Mouse (Mus musculus) CH12.LX (cell line): ENCODE results near the gene Bhlhe40. TPM values are rescaled to one million over a fixed set of nuclear protein-coding genes. Genes with fewer than 3 reads are reported as not detected.

Experiments
- DNase-seq: peaks from one replicate; pipeline ENCODE4 v3.0.0-alpha.2; 2013; ENCODE audit errors: extremely low read depth
- H3K27ac ChIP-seq: 2 replicates; pipeline ENCODE4 v1.5.1; 2012; ENCODE audit warnings: low read depth, mild to moderate bottlenecking, control low read depth, moderate library complexity; ENCODE audit not compliant: insufficient read depth
- H3K27me3 ChIP-seq: replicated peaks from 2 replicates; pipeline ENCODE3; 2012; ENCODE audit warnings: inconsistent platforms
- H3K36me3 ChIP-seq, 2 experiments: replicated peaks in 1 of 2; 2 replicates each; pipeline versions ENCODE3 to v1.6.1; 2012; ENCODE audit warnings: inconsistent platforms in 1 of 2, low read length in 1 of 2, mild to moderate bottlenecking in 1 of 2, mixed read lengths in 1 of 2, moderate library complexity in 1 of 2; ENCODE audit not compliant: control insufficient read depth in 1 of 2, insufficient read depth in 1 of 2
- H3K4me1 ChIP-seq, 2 experiments: 2 replicates each; pipeline ENCODE4 v1.6.1; 2012; ENCODE audit warnings: inconsistent platforms in 1 of 2, moderate library complexity in 1 of 2; ENCODE audit not compliant: insufficient read depth in 2 of 2, control insufficient read depth in 1 of 2
- H3K4me2 ChIP-seq: 2 replicates; pipeline ENCODE4 v1.6.1; 2012; ENCODE audit warnings: low read depth, mild to moderate bottlenecking, control low read depth; ENCODE audit not compliant: poor library complexity, insufficient read depth, severe bottlenecking
- H3K4me3 ChIP-seq, 3 experiments: fragments of 150-350 bp in 1 of 3; sonication (generic) in 1 of 3; replicated peaks in 1 of 3; 2 replicates each; pipeline versions ENCODE3 to v1.5.1; 2011 to 2012; ENCODE audit warnings: low read depth in 2 of 3, low read length in 2 of 3, mild to moderate bottlenecking in 2 of 3, moderate library complexity in 2 of 3, control low read depth in 1 of 3, improper control_type of control experiment in 1 of 3, inconsistent platforms in 1 of 3, mixed read lengths in 1 of 3; ENCODE audit not compliant: poor library complexity in 1 of 3
- H3K79me2 ChIP-seq: replicated peaks from 2 replicates; pipeline ENCODE4 v1.6.1; 2012; ENCODE audit warnings: mild to moderate bottlenecking, moderate library complexity; ENCODE audit not compliant: control insufficient read depth, poor library complexity, insufficient read depth, severe bottlenecking; ENCODE audit errors: extremely low read depth
- H3K9ac ChIP-seq: 2 replicates; pipeline ENCODE4 v1.6.1; 2012; ENCODE audit warnings: low read depth, mild to moderate bottlenecking, control low read depth, moderate library complexity; ENCODE audit not compliant: insufficient read depth
- H3K9me3 ChIP-seq: replicated peaks from 2 replicates; pipeline ENCODE3; 2012; ENCODE audit warnings: low read length, inconsistent platforms, mixed read lengths
- BHLHE40 ChIP-seq: IDR thresholded peaks from 2 replicates; pipeline ENCODE4 v1.6.1; 2011; ENCODE audit warnings: mild to moderate bottlenecking, low read depth, low read length, improper control_type of control experiment
- CHD1 ChIP-seq: IDR thresholded peaks from 2 replicates; pipeline ENCODE4 v1.6.1; 2012; ENCODE audit warnings: low read depth, low read length, improper control_type of control experiment, inconsistent platforms
- CTCF ChIP-seq, 2 experiments: IDR thresholded peaks in 1 of 2; conservative IDR thresholded peaks in 1 of 2; 2 replicates each; pipeline ENCODE4 v1.5.1; 2011 to 2012; ENCODE audit warnings: low read depth in 2 of 2, low read length in 2 of 2, improper control_type of control experiment in 1 of 2, inconsistent platforms in 1 of 2, mild to moderate bottlenecking in 1 of 2, moderate library complexity in 1 of 2
- E2F4 ChIP-seq: IDR thresholded peaks from 2 replicates; pipeline ENCODE4 v1.6.1; 2011; ENCODE audit warnings: low read depth, low read length, improper control_type of control experiment; ENCODE audit not compliant: insufficient replicate concordance
- EP300 ChIP-seq: IDR thresholded peaks from 2 replicates; pipeline ENCODE4 v1.6.1; 2011; ENCODE audit warnings: low read length, improper control_type of control experiment
- ETS1 ChIP-seq: conservative IDR thresholded peaks from 2 replicates; pipeline ENCODE4 v1.6.1; 2012; ENCODE audit warnings: low read depth, mild to moderate bottlenecking, inconsistent platforms, low read length, improper control_type of control experiment, moderate library complexity
- GABPA ChIP-seq: IDR thresholded peaks from 2 replicates; pipeline ENCODE4 v1.6.1; 2012; ENCODE audit warnings: low read depth, low read length, improper control_type of control experiment, inconsistent platforms; ENCODE audit not compliant: insufficient replicate concordance
- HCFC1 ChIP-seq: IDR thresholded peaks from 2 replicates; pipeline ENCODE4 v1.6.1; 2012; ENCODE audit warnings: low read depth, mild to moderate bottlenecking, inconsistent platforms, low read length, improper control_type of control experiment
- IRF4 ChIP-seq: IDR thresholded peaks from 2 replicates; pipeline ENCODE4 v1.6.1; 2014; ENCODE audit warnings: low read depth, mild to moderate bottlenecking, inconsistent platforms, low read length, improper control_type of control experiment
- JUN ChIP-seq: IDR thresholded peaks from 2 replicates; pipeline ENCODE4 v1.6.1; 2011; ENCODE audit warnings: low read depth, mild to moderate bottlenecking, low read length, improper control_type of control experiment, moderate library complexity; ENCODE audit not compliant: insufficient read depth
- MAZ ChIP-seq: IDR thresholded peaks from 2 replicates; pipeline ENCODE4 v1.6.1; 2012; ENCODE audit warnings: low read depth, mild to moderate bottlenecking, inconsistent platforms, low read length, improper control_type of control experiment, moderate library complexity
- MXI1 ChIP-seq: IDR thresholded peaks from 2 replicates; pipeline ENCODE4 v1.6.1; 2011; ENCODE audit warnings: mild to moderate bottlenecking, low read depth, low read length, improper control_type of control experiment
- MYC ChIP-seq: IDR thresholded peaks from 2 replicates; pipeline ENCODE4 v1.6.1; 2011; ENCODE audit warnings: low read depth, mild to moderate bottlenecking, improper control_type of control experiment, low read length
- NELFE ChIP-seq: IDR thresholded peaks from 2 replicates; pipeline ENCODE4 v1.6.1; 2011; ENCODE audit warnings: low read depth, low read length, improper control_type of control experiment
- POLR2A ChIP-seq: IDR thresholded peaks from 2 replicates; pipeline ENCODE4 v1.6.1; 2011; ENCODE audit warnings: low read depth, mild to moderate bottlenecking, improper control_type of control experiment, low read length
- POLR2AphosphoS2 ChIP-seq: IDR thresholded peaks from 2 replicates; pipeline ENCODE4 v1.6.1; 2011; ENCODE audit warnings: low read depth, low read length, improper control_type of control experiment
- RAD21 ChIP-seq: IDR thresholded peaks from 2 replicates; pipeline ENCODE4 v1.6.1; 2011; ENCODE audit warnings: low read depth, mild to moderate bottlenecking, low read length, improper control_type of control experiment, moderate library complexity
- RCOR1 ChIP-seq: conservative IDR thresholded peaks from 2 replicates; pipeline ENCODE4 v1.6.1; 2012; ENCODE audit warnings: low read depth, mild to moderate bottlenecking, inconsistent platforms, low read length, improper control_type of control experiment
- SMC3 ChIP-seq: IDR thresholded peaks from 2 replicates; pipeline ENCODE4 v1.6.1; 2011; ENCODE audit warnings: low read depth, low read length, improper control_type of control experiment
- TBP ChIP-seq: conservative IDR thresholded peaks from 2 replicates; pipeline ENCODE4 v1.6.1; 2011; ENCODE audit warnings: low read depth, low read length, improper control_type of control experiment
- UBTF ChIP-seq: IDR thresholded peaks from 2 replicates; pipeline ENCODE4 v1.6.1; 2012; ENCODE audit warnings: low read depth, mild to moderate bottlenecking, inconsistent platforms, low read length, improper control_type of control experiment, moderate library complexity
- USF2 ChIP-seq: conservative IDR thresholded peaks from 2 replicates; pipeline ENCODE4 v1.6.1; 2011; ENCODE audit warnings: low read depth, low read length, improper control_type of control experiment
- dilution Hi-C: fragments of 300-500 bp; cut with MboI; formaldehyde crosslinking; loops from 2 replicates; pipeline ENCODE4 v1.14.3; 2020; ENCODE audit warnings: low sequenced_read_pairs; ENCODE audit not compliant: extremely low pct_unique_long_range_greater_than_20kb, extremely low pct_ligation_motif_present
- in situ Hi-C: fragments of 300-500 bp; cut with MboI; formaldehyde crosslinking; loops from 3 replicates; pipeline ENCODE4 v1.14.3; 2019; ENCODE audit warnings: low sequenced_read_pairs, low pct_ligation_motif_present, low pct_unique_long_range_greater_than_20kb, mixed read lengths
- polyA plus RNA-seq: library from polyadenylated mRNA; unstranded; fragments of >175 nt; gene quantifications from 2 replicates; pipeline ENCODE4 v1.2.1, GENCODE M21; 2012; ENCODE audit warnings: low read depth; ENCODE audit not compliant: insufficient read length
- total RNA-seq, 2 experiments: library from RNA; depleted of rRNA; stranded (reverse); fragments of 300-350 nt in 1 of 2; fragments of >200 nt in 1 of 2; gene quantifications; 2 replicates each; pipeline ENCODE4 v1.2.3; 2012 to 2014

Gene Bhlhe40
- total and polyA plus RNA-seq, 3 experiments, result 55.4 to 130 (median 117) TPM

DNA sequence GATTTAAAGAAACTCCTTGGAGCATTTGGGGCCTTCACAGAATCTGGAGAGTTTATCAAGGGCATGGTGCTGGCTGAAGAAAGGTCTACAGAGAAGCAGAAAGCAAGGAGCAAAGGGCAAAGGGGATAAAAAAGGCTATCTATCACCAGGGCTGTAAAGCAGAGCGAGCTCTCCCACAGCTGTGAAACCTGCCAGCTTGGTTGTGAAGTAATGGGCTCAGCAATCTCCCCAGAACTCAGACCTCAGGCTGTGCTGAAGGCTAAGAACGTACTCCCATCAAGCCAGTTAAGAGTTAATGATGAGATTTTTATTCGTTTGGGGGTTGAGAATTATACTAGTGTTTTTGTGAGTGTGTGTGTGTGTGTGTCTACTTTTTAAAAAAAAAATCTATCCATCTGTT lies 13.3 kb upstream of the Bhlhe40 start:
- Histone ChIP-seq H3K27ac (no peak overlapping the region), H3K4me1 (peaks cover 0 to 2% of the 10 kb centered on the region in 2 experiments; a peak in 1 of 4 replicates), H3K4me2 (no peak overlapping the region), H3K9ac (no peak overlapping the region), H3K79me2 (no peaks in the 10 kb centered on the region), H3K4me3 (no peak overlapping the region), H3K27me3 (no peaks in the 10 kb centered on the region), H3K36me3 (no peaks in the 10 kb centered on the region), H3K9me3 (no peaks in the 10 kb centered on the region)
- in situ Hi-C loops, result no loop called here
- dilution Hi-C loops, result no loop called here
- no peak for DNase-seq
- TF ChIP-seq CHD1 (no peak), RAD21 (no peak), CTCF (conservative IDR thresholded peaks at IDR 0.05 in 1 of 2, IDR thresholded peaks at IDR 0.05 in 1 of 2; ENCODE audit: low read depth in 2 of 2, low read length in 2 of 2) (no peak), POLR2AphosphoS2 (no peak), USF2 (no peak), EP300 (no peak), HCFC1 (no peak), MAZ (no peak), NELFE (no peak), BHLHE40 (no peak), POLR2A (no peak), E2F4 (no peak), MYC (no peak), TBP (no peak), GABPA (no peak), SMC3 (no peak)

GRCm38 (mm10) chr6:108648072-108648471 lies 12.4 kb upstream of the Bhlhe40 start:
- H3K9me3 ChIP-seq, result no peaks in the 10 kb centered on the region
- no peaks in the 10 kb centered on the region for H3K36me3 ChIP-seq
- no peaks in the 10 kb centered on the region for H3K79me2 ChIP-seq
- DNase-seq, result no peak
- H3K27me3 ChIP-seq, result no peaks in the 10 kb centered on the region
- in situ Hi-C loops (no loop called here), dilution Hi-C loops (no loop called here)
- H3K4me1 ChIP-seq, result peaks cover 0 to under 1% of the 10 kb centered on the region in 2 experiments; a peak in 1 of 4 replicates
- no peak for TF ChIP-seq BHLHE40
- no peak for TF ChIP-seq MXI1
- no peak for TF ChIP-seq HCFC1
- TF ChIP-seq TBP, result no peak
- no peak for TF ChIP-seq IRF4
- TF ChIP-seq RCOR1, result no peak
- TF ChIP-seq CTCF (conservative IDR thresholded peaks at IDR 0.05 in 1 of 2, IDR thresholded peaks at IDR 0.05 in 1 of 2; ENCODE audit: low read depth in 2 of 2, low read length in 2 of 2), result no peak
- TF ChIP-seq ETS1, result no peak
- no peak for TF ChIP-seq JUN
- TF ChIP-seq MYC, result no peak
- TF ChIP-seq EP300, result no peak
- TF ChIP-seq UBTF, result no peak
- no peak for TF ChIP-seq SMC3
- no peak overlapping the region for H3K4me2 ChIP-seq
- H3K4me3 ChIP-seq, result no peak overlapping the region
- H3K9ac ChIP-seq, result no peak overlapping the region
- no peak overlapping the region for H3K27ac ChIP-seq
